Mouse (Mus musculus): Measurements from ENCODE around the gene Ubl7.

DNA sequence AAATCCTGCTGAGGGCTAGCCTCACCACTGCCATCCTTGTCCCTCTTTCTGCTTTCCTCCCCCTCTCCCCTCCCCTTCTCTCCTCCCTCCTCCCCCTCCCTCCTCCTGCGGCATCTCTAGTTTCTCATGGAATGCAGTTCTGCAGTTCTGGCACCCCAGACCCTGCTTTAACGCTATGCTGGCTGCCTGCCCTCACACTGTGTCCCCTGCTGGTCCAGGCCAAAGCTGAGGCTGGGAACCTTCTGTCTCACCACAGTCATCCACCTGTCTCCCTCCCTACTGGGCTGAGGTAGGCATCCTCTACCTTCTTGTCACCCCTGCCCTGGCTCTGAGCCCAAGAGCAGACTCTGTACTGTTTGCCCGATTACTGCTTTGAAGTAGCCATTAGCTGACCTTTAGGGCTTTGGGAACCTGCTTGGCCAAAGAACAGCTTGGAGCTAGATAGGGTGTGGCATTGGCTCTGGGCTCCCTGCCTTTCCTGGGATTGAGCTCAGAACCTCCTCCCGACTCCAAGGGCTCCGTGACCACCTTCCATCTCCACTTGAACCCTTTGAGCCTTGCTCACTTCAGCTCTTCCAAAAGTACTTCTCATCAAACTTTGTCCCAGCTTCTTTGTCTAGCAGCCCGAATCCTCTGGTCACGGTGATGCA, 36.7 kb downstream of the Ubl7 start:
- TF ChIP-seq CTCF (IDR thresholded peaks at IDR 0.05 in 2 of 3, conservative IDR thresholded peaks at IDR 0.05 in 1 of 3; ENCODE audit: control insufficient read depth in 1 of 3, insufficient read depth in 1 of 3, low read depth in 2 of 3, low read length in 3 of 3, poor library complexity in 1 of 3, severe bottlenecking in 1 of 3) (no peak), POLR2A (IDR thresholded peaks at IDR 0.05; ENCODE audit: control insufficient read depth in 1 of 2, insufficient read depth in 1 of 2, low read depth in 1 of 2, low read length in 2 of 2, poor library complexity in 1 of 2) (no peak), KAT2A (conservative IDR thresholded peaks at IDR 0.05; ENCODE audit: low read depth, low read length) (no peak)

Data from MEL (cell line).